Mouse (Mus musculus): ENCODE measurements around the gene Sardh. TPM values are rescaled to one million over a fixed set of nuclear protein-coding genes. Genes with fewer than 3 reads are reported as not detected.

The Sardh gene
- total RNA-seq, 2 experiments from 2014 or later: not detected

DNA sequence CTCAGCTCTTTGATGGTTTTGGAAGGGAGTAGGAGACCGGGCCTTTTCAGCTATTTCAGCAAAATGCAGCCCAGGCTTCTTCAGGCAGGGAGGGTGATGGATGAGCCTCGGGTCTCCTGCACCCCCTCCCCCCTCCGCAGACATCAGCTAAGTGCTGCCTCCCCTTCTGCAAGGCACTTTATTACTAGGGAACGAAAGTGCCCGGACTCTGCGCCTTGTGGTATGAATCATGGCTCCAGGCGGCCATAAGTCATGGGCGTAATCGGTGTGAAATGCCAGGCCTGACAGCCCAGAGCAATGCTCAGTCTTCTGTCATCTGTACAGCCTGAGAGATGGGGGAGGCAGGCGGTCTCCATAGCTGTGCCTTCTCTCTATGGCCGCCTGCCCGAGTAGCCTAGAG lies 64.4 kb downstream of the Sardh start:
- ATAC-seq (replicated peaks; ENCODE audit: low FRiP score, low TSS enrichment, poor library complexity, severe bottlenecking): no peak

DNA sequence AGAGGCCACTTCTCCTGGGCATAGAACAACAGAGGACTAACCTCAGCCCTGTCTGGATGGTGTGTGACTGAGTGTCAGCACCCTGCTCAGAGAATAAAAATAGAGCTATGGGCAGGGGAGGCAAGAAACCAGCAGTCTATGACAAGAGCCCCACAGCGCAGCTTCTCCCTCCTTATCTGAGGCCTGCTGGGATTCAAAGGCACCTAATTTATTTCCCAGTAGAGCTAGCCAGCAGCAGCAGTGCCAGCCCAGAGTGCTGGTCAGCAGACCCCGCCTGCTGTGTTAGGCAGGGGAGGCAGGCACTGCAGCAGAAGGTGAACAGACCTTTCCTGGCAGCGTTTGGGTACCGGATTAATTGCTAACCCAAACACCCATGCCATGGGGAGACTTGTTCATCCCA lies 66.2 kb downstream of the Sardh start:
- ATAC-seq (replicated peaks; ENCODE audit: low FRiP score, low TSS enrichment, poor library complexity, severe bottlenecking): no peak

DNA sequence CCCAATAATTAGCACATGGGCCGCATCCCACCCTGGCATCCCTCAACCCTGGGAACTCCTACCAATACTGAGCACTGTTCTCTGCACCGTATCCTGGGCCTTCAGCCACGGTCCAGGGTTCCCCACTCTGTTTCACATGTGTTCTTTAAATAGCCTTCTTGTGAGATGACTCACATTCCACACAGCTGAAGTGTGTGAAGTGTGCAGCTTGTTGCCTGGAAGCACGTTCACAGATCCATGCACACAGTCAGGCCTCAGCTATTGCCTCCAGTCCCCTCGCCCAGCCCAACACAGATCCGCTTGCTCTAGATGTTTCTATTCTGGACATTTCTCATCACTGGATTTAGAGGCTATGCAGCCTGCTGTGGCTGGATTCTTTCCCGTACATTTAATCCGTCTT lies 69.0 kb downstream of the Sardh start:
- no peak for ATAC-seq (replicated peaks; ENCODE audit: low FRiP score, low TSS enrichment, poor library complexity, severe bottlenecking)

DNA sequence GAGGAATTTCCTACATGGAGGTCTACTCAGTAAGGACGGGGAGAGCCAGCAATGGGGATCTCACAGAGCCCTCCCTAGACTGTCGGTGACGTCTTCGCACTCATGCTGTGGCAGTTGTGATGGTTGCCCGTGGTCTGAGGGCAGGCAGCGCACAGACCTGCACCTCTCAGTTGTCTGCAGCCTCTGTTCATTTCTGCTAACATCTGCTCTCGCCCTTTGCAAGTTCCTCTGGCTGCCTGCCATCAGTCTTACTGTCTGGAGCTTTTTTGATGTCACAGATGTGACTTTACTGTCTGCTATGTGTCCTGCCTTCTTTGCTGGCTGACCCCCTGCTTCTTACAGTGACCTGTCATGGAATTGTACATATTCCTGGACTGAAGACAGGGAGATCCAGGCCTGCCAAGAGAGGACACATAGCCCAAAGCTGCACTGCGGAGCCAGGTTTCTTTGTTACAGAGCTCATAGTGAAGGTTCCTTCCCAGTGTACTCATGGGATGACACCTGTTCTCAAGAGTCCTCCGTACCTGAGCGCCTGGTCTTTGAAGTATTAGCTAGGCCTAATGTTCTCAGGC lies 72.4 kb downstream of the Sardh start:
- ATAC-seq (replicated peaks; ENCODE audit: low FRiP score, low TSS enrichment, poor library complexity, severe bottlenecking): no peak

DNA sequence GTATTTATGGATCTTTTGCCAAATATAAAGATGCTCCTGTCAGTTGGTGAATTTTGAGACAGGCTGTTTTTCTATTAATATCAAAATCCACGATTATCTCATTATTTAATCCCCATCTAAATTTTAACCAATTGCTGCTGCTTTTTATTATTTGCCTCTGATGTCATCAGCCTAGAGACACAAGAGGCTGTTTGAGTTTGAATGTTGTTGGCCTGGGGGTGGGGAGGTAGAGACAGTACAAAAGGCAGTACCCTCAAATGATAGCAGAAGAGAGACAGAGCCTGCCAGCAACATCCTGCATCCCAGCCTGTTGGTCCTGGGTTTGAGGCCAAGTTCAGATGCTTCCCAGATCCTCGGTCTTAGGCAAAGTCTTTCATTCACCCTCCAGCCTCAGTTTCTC lies 73.9 kb downstream of the Sardh start:
- no peak for ATAC-seq (replicated peaks; ENCODE audit: low FRiP score, low TSS enrichment, poor library complexity, severe bottlenecking)

DNA sequence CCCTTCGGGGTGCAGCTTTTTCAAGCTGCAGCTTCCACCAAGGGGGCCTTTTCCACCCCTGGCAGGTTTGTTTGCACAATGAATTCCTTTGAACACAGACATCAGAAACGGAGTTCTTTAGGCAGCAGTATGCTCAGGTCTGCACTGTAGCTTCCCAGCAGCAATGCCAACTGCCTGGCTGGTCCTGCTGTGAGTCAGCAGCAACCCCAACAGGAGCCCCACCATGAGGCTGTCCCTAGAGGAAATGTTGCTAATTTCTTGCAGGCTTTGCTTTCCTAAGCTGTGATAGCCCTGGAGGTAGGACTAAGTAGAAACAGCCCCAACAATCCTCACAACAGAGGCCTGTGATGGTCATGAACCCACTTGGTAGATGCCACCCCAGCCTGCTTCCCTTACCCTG lies 81.1 kb downstream of the Sardh start:
- ATAC-seq (replicated peaks; ENCODE audit: low FRiP score, low TSS enrichment, poor library complexity, severe bottlenecking): no peak

DNA sequence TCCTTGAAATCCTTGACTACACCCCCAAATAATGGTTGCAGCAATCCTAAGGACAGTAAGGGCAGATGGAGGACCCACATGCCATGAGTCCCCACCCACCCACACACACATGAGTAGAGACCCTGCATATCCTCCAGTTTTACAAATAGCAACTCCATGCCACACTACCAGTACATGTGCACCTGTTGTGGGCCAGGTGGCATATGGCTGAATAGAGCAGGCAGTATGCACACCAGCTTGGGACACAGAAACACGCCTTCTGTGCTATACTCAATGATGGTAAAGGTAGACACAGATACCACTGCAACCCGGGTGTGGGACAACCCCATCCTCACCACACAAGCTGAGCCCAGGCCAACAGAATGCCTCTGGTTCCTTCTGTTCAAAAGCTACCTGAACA lies 82.1 kb downstream of the Sardh start:
- ATAC-seq (replicated peaks; ENCODE audit: low FRiP score, low TSS enrichment, poor library complexity, severe bottlenecking): no peak

DNA sequence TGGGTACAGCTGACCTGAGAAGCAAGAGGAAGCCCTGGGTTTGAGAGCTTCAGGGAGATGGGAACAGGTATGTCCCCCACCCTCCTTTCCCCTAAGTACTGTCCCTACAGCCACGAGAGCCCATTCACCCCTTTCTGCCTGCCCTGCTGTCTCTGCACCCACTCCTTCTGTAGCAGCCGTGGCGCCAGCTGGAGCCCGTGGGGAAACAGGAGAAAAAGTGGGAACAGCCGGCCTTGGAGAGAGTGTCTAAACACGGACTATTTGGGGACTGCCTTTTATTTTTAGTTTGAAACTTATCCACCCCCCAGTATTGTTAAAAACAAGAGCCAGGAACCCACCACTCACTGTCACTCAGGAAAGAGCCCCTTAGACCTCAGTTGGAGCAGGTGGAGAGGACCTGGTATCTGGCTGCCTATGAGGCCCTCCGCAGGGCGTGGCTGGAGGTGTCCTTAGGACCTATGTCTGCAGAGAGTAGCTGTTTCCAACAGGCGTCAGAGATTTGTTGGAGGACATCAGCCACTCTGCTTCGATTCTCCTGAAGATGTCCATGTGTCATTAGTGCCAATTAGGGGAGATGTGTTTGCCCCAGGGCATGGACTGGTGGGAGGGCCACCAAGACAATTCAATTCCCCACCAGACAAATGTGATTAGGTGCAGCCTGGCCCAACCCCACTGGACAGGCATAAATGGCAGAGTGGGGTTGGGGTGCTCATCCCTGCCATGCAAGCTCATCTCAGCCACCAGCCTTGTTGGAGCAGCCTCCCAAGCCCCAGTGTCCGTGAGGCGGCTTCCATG lies 83.1 kb downstream of the Sardh start, which contains the start of gene Dbh:
TSS of gene Dbh (plus strand) at position 438 of the 795 bp plus-strand sequence.
- no peak for ATAC-seq (replicated peaks; ENCODE audit: low FRiP score, low TSS enrichment, poor library complexity, severe bottlenecking)

DNA sequence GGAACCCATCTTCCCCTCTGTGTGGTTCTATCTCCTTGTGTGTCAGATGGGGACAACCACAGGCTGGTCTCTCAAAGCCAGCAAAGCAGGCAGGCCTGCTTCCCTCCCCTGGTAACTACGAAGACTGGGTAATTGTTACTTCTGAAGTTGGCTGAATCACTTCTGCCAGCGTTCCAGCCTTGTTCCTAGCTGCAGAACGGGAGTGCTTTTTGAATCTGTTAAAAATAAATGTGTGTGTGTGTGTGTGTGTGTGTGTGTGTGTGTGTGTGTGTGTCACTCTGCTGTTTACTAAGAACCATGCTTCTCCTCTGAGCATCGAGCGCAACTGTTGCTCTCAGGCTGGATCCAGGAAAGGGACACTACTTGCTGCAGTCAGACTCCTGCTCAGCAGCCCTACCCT lies 84.3 kb downstream of the Sardh start:
- no peak for ATAC-seq (replicated peaks; ENCODE audit: low FRiP score, low TSS enrichment, poor library complexity, severe bottlenecking)

DNA sequence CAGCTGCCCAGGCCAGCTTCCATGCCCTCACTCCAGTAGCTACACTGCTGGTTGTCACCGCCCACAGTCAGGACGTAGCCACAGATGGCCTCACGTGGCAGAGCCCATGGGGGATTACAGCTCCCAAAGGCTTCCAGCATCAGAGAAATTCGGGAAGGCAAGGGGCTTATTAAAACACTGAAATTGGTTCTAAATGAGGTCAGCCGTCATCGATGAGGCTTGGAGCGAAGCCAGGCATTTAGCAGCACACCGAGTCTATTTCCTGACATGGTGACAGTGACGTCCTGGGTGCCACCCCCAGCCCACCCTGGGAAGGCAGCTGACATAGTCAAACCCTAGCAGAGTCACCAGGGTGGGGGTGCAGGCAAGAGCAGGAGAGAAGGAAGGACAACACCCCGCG lies 85.5 kb downstream of the Sardh start:
- ATAC-seq (replicated peaks; ENCODE audit: low FRiP score, low TSS enrichment, poor library complexity, severe bottlenecking): no peak

DNA sequence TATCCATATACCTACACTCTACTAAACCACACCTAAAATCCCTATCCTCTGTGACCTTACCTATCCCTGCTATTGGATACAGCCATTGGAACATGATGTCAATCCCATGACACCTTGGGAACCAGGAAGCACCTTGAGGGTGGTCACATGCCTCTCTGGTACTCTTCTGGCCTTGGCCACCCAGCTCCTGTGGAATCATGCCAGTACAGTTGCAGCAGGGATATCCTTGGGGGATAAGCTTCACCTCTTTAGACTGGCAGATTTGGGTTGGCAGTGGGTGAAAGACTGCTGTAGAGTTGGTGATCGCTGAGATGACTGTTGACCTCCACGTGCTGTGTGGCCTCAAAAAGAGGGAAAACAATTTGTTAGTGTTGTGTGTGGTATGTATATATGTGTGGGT lies 86.6 kb downstream of the Sardh start:
- no peak for ATAC-seq (replicated peaks; ENCODE audit: low FRiP score, low TSS enrichment, poor library complexity, severe bottlenecking)

DNA sequence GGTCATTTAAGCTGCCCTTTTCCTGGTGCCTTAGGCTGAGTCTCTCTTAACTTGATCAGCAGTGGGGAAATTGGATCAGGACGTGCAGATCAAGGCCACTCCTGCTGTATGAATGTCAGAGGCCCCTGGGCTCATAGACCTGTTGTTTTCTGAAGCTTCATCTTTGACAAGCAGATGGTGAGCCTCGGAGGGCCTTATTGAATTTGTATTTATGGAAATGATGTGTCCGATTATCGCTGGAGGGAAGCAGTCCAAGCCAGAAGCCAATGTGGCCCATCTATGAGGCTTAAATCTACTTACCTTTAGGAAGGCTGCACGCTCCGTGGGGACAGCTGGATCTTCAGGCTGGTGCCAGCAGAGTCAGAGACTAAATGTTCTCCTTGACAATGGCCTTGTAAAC lies 91.5 kb downstream of the Sardh start:
- no peak for ATAC-seq (replicated peaks; ENCODE audit: low FRiP score, low TSS enrichment, poor library complexity, severe bottlenecking)

DNA sequence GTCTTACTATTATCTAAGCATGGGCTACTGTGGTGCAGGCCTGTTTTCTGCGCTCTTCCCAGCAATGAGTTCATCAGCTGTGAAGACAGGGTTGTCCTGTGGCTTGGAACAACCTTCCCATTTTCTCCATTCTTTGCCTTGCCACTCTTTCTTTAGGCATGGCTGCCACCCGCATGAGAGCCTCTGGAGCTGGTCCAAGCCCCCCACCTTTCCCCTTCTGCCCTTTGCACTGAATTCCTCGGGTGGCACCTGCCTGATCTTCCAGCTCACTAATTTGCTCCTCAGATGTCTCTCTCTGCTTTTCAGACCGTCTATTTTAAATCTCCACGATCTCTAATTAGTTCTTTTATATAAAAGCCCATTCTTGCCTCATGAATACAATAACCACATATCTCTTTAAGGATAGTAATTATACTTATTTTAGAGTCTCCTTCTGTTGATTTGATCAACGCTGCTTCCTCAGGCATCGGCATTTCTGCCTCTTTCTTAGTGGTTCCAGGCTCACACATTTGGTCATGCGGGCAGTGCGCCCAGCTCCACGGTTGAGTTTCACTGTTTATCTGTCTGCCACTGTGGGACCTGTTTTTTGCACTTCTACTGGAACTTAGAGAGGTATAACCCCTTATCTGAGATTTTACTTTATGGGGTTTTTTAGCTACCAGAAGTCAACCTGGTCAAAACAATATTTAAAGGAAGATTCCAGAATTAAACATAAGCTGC lies 93.5 kb downstream of the Sardh start:
- ATAC-seq (replicated peaks; ENCODE audit: low FRiP score, low TSS enrichment, poor library complexity, severe bottlenecking): no peak

DNA sequence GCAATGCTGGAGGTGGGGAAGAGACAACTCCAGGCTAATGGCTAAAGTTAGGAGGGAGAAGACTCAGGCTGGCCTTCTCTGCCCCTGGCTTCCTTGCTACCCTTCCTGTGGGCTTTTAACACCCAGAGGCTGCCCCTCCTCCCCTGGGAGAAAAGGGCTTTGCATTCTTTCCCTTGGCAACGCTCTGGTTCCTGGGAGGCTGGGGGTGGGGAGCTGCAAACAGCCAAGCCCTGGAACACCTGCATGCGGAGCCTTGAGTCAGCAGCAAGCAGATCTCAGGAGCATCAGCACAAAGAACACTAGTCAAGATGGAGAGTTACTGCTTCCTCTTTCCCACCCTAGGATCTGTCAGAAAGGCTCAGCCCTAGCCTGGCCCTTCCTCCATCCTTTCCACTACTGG lies 98.7 kb downstream of the Sardh start:
- ATAC-seq (replicated peaks; ENCODE audit: low FRiP score, low TSS enrichment, poor library complexity, severe bottlenecking): no peak

DNA sequence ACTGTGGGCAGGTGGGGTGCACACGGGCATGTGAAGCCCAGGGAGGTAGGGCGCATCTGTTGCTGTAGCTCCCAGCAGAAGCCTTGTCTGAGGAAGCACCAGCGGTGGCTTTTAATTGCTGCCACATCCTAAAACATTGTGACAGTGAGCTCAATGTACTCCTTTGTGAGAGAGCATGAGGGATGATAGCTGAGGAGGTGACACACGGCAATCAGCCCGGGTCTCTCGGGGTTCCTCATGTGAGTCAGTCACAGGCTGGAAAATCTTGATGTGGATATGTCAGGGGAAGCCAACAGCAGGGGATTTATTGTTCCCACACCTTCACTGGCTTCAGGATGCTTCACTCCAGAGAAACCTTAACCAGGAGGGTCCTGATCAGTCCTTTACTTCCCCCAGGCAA lies 101.3 kb downstream of the Sardh start:
- no peak for ATAC-seq (replicated peaks; ENCODE audit: low FRiP score, low TSS enrichment, poor library complexity, severe bottlenecking)

DNA sequence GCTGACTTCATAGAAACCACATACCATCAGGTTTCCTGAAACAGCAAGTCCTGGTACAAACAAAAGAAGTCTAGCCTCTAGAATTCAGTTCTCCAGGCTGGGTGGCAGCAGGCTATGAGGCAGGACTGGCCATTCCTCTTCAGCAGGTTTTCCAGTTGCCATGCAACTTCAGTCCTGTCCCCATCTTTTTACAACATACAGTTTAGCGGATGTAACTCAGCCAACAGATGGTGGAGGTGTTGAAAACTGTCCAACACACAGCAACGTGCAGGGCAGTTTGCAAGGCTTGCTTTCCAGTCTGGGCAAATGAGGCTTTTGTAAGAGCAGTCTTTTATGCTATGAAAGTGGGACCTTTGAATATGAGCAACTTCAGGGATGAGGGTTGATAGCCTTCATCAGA lies 103.2 kb downstream of the Sardh start:
- ATAC-seq (replicated peaks; ENCODE audit: low FRiP score, low TSS enrichment, poor library complexity, severe bottlenecking): no peak

DNA sequence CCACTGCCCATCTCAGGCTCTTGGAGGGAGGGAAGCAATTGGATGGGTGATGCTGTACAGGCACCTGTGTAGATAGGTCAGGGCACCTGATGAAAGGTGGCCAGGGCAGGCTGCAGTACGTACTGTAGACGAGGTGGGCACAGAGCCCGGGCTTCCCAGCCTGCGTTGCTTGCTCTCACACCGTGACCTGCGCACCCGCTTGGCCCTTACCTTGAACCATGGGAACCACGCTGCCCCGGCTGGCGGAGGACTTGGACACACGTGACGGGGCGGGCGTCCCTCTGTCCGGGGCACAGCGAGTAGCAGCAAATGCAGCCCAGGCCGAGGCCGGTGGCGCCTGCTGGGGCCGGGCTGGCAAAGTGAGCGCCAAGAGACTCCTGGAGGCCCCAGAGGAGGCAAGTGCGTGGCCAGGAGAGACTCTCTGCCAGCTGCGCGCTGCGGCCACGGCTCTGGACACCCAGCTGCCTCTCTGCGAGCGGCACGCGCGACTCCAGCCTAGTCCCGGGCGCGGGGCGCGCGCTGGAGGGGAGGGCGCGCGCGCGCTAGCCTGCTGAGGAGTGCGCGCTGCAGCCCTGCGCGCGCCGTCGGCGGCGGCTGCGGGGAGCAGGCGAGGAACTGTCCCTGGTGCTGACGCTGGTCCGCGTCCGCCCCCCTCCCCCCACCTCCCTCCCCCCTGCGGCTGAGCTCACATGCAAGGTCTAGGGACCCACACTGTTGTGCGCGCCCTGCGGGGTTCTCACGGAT lies 106.0 kb downstream of the Sardh start, which contains the start of gene Fam163b:
TSS of gene Fam163b (minus strand) at position 542 of the 744 bp plus-strand sequence.
- no peak; the same call in 1 of the 2 replicates for ATAC-seq (replicated peaks; ENCODE audit: low FRiP score, low TSS enrichment, poor library complexity, severe bottlenecking)
